In the genomic region with DNA sequence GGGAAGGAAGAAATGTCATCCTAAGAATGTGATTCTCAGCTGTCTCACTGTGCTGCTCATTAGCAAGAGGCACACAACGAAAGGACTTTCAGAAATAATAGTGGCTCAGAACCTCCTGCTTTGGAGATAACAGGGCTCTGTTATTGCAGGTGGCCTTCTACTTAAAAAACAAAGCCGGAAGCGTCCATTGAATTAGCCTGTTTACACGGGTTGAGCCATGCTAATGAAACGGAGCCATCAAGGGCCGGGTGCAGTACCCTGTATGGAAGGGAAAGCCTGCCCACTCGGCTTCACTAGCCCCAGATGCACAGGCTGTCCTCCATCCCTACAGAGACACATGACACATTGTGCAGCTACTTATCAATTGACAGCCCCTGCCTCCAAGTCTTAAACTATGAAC, we compare ENCODE assay signal across 29 mouse cellular contexts. TPM values are rescaled to one million over a fixed set of nuclear protein-coding genes. Genes with fewer than 3 reads are reported as not detected.
DNase-seq lines count a peak whose midpoint lies in the region; ATAC-seq and TF ChIP-seq lines count a peak whose summit lies in the region.
"Had no signal": no experiment of that assay in that cellular context is flagged by ENCODE, and none has a peak within 500 bp of the region (broad histone marks: within the 10 kb centered on the region; RNA-seq: fewer than 3 reads in every experiment).

No protein-coding gene starts in this region.

- ATAC-seq in hindbrain, embryonic 11.5 days (ENCODE audit: low FRiP score): no peak
- ATAC-seq: hindbrain, postnatal 0 days; liver, embryonic 12.5 days had no signal

- no peak overlapping the region for H3K9ac ChIP-seq in heart, adult 2 months (ENCODE audit: low read depth, low read length)
- H3K9ac ChIP-seq in hindbrain, embryonic 11.5 days (ENCODE audit: low read depth, low read length): no peak overlapping the region
- H3K9ac ChIP-seq: embryonic facial prominence, embryonic 13.5 days; heart, embryonic 15.5 days; kidney, embryonic 15.5 days; limb, embryonic 12.5 days; liver, embryonic 12.5 days; midbrain, embryonic 12.5 days had no signal

- no peaks in the 10 kb centered on the region for H3K9me3 ChIP-seq in hindbrain, embryonic 11.5 days (ENCODE audit: control insufficient read depth, low read length)
- H3K9me3 ChIP-seq: embryonic facial prominence, embryonic 13.5 days; heart, embryonic 15.5 days; hindbrain, embryonic 10.5 days; kidney, embryonic 15.5 days; limb, embryonic 12.5 days; liver, embryonic 12.5 days; midbrain, embryonic 12.5 days had no signal

- no peak overlapping the region for H3K4me3 ChIP-seq in heart, adult 2 months
- H3K4me3 ChIP-seq in testis, adult 2 months (ENCODE audit: control insufficient read depth, low read depth, low read length): no peak overlapping the region
- H3K4me3 ChIP-seq in hindbrain, embryonic 11.5 days (ENCODE audit: low read depth, low read length): no peak overlapping the region
- H3K4me3 ChIP-seq: embryonic facial prominence, embryonic 13.5 days; erythroblast, embryonic 14.5 days; heart, embryonic 15.5 days; hindbrain, embryonic 10.5 days; kidney, embryonic 15.5 days; limb, embryonic 12.5 days; liver, embryonic 12.5 days; midbrain, embryonic 12.5 days had no signal

- no peak for TF ChIP-seq EP300 in heart, adult 2 months (IDR thresholded peaks at IDR 0.05; ENCODE audit: insufficient read depth, low read depth, low read length)

- H3K79me2 ChIP-seq in heart, adult 2 months (replicated peaks; ENCODE audit: control insufficient read depth, insufficient read depth, low read length): no peaks in the 10 kb centered on the region

- H3K27me3 ChIP-seq in heart, adult 2 months (ENCODE audit: control insufficient read depth, insufficient read depth, low read length): no peaks in the 10 kb centered on the region
- H3K27me3 ChIP-seq in testis, adult 2 months (ENCODE audit: control insufficient read depth, insufficient read depth, low read length): no peaks in the 10 kb centered on the region
- H3K27me3 ChIP-seq in hindbrain, embryonic 11.5 days (ENCODE audit: control insufficient read depth, insufficient read depth, low read length): no peaks in the 10 kb centered on the region
- H3K27me3 ChIP-seq: embryonic facial prominence, embryonic 13.5 days; heart, embryonic 15.5 days; kidney, embryonic 15.5 days; limb, embryonic 12.5 days; liver, embryonic 12.5 days; midbrain, embryonic 12.5 days had no signal

- intact Hi-C loops in heart, adult 2 months (cut with DNase I): loop anchor here (1.0 to 5.0 kb wide), 2 partner anchors 37 to 76 kb away; no protein-coding TSS in a partner anchor
- intact Hi-C loops in heart, postnatal 36 days (cut with DNase I): loop anchor here (5.0 kb wide), 1 partner anchor 76 kb away; no protein-coding TSS in a partner anchor

- TF ChIP-seq POLR2A in heart, adult 2 months (IDR thresholded peaks at IDR 0.05; ENCODE audit: insufficient read depth, low read depth, low read length): peak; percentile 26; the same call in 1 of the 2 replicates
- TF ChIP-seq POLR2A in testis, adult 2 months (IDR thresholded peaks at IDR 0.05; ENCODE audit: control insufficient read depth, low read depth, low read length): peak; percentile 30; the same call in 1 of the 2 replicates

- H3K4me2 ChIP-seq in hindbrain, embryonic 11.5 days (replicated peaks; ENCODE audit: low read depth, low read length): no peak overlapping the region
- H3K4me2 ChIP-seq: embryonic facial prominence, embryonic 13.5 days; heart, embryonic 15.5 days; kidney, embryonic 15.5 days; limb, embryonic 12.5 days; liver, embryonic 12.5 days; midbrain, embryonic 12.5 days had no signal

- no peak for TF ChIP-seq CTCF in heart, adult 2 months (IDR thresholded peaks at IDR 0.05)
- no peak for TF ChIP-seq CTCF in testis, adult 2 months (IDR thresholded peaks at IDR 0.05; ENCODE audit: control insufficient read depth, insufficient read depth, insufficient replicate concordance, low read depth, low read length)

- peak; percentile 31 for DNase-seq in embryo, embryonic 11 days
- no peak for DNase-seq in embryo, embryonic 10 days (ENCODE audit: low spot score)
- peak in 1 of 2 experiments; percentile 39 for DNase-seq in heart, adult 2 months
- DNase-seq in heart, postnatal 36 days: no peak
- no peak for DNase-seq in testis, postnatal 10 days (ENCODE audit: low spot score)
- no peak for DNase-seq in hindbrain, embryonic 11.5 days (ENCODE audit: low spot score)
- no peak for DNase-seq in spleen, adult 12 weeks (ENCODE audit: low spot score)
- DNase-seq: adrenal gland, postnatal 36 days; cerebellum, adult 11-12 months; cerebellum, postnatal 14 days; kidney, adult 11 months; kidney, postnatal 36 days; layer of hippocampus, postnatal 36 days; lung, adult 18-20 months; lung, postnatal 10 days; right cerebral cortex, postnatal 25 days; thymus, adult 2 months; thymus, postnatal 4 days had no signal

- H3K27ac ChIP-seq in heart, adult 2 months: peak overlapping the region; percentile 69
- peak overlapping the region; percentile 18 for H3K27ac ChIP-seq in testis, adult 2 months (ENCODE audit: control insufficient read depth, insufficient read depth, low read depth, low read length)
- H3K27ac ChIP-seq in hindbrain, embryonic 11.5 days (ENCODE audit: low read depth, low read length): no peak overlapping the region
- H3K27ac ChIP-seq: embryonic facial prominence, embryonic 13.5 days; heart, embryonic 15.5 days; hindbrain, embryonic 10.5 days; hindbrain, postnatal 0 days; kidney, embryonic 15.5 days; limb, embryonic 12.5 days; liver, embryonic 12.5 days; midbrain, embryonic 12.5 days had no signal

- peaks cover 9% of the 10 kb centered on the region for H3K4me1 ChIP-seq in heart, adult 2 months (ENCODE audit: control insufficient read depth, insufficient read depth, low read length)
- no peaks in the 10 kb centered on the region; the same call in 1 of the 2 replicates for H3K4me1 ChIP-seq in testis, adult 2 months (ENCODE audit: control insufficient read depth, insufficient read depth, low read length)
- no peaks in the 10 kb centered on the region for H3K4me1 ChIP-seq in hindbrain, embryonic 11.5 days (replicated peaks; ENCODE audit: control insufficient read depth, insufficient read depth, low read length)
- H3K4me1 ChIP-seq: heart, embryonic 15.5 days; kidney, embryonic 15.5 days; liver, embryonic 12.5 days had no signal

- H3K36me3 ChIP-seq in heart, adult 2 months (ENCODE audit: control insufficient read depth, insufficient read depth, low read length): peaks cover 16% of the 10 kb centered on the region; the same call in 1 of the 2 replicates
- H3K36me3 ChIP-seq in testis, adult 2 months (ENCODE audit: control insufficient read depth, insufficient read depth, low read length): no peaks in the 10 kb centered on the region
- H3K36me3 ChIP-seq in hindbrain, embryonic 11.5 days (ENCODE audit: control insufficient read depth, insufficient read depth, low read length): no peaks in the 10 kb centered on the region
- H3K36me3 ChIP-seq: embryonic facial prominence, embryonic 13.5 days; heart, embryonic 15.5 days; hindbrain, embryonic 10.5 days; kidney, embryonic 15.5 days; limb, embryonic 12.5 days; liver, embryonic 12.5 days; midbrain, embryonic 12.5 days had no signal

- WGBS in heart, adult 2 months: 24% methylated on average over 7 of the region's 7 CpGs
- WGBS in hindbrain, embryonic 11.5 days: 22% methylated on average over 7 of the region's 7 CpGs

RNA-seq across cellular contexts. Expression of gene Lnx1, which starts 13.5 kb away (rescaled TPM):
- total RNA-seq in heart, adult 2 months (2021): 10 to 100 TPM in 1 of 2 experiments, 1 to 10 TPM in 1; 9.8 to 12.2 TPM
- polyA plus RNA-seq in heart, adult 2 months (2012; rRNA removed): 6.8 and 13.8 TPM in 2 replicates
- 10 to 100 TPM in 1 of 2 experiments, 1 to 10 TPM in 1; 8.2 to 10.1 TPM for total RNA-seq in heart, postnatal 36 days (2021)
- polyA plus RNA-seq in testis, adult 2 months (2012; rRNA removed): 1.7 and 1.8 TPM in 2 replicates
- polyA plus RNA-seq in hindbrain, embryonic 11.5 days (2014; fragmentation: Nextera tagmentation; extraction: Ambion mirVana): 0.34 and 0.88 TPM in 2 replicates
- total RNA-seq: monocyte, adult 5-6 weeks had no signal
- polyA plus RNA-seq: erythroblast, embryonic 14.5 days had no signal
